Mouse (Mus musculus) natural killer cell, adult 2 months (primary cell): ENCODE results near the gene Nsrp1.
A peak's percentile ranks its signal among the peaks of the same experiment; 100 is the strongest.

Experiments
- DNase-seq, 2 experiments: peaks; one replicate each; pipeline ENCODE4 v3.0.0; 2022; ENCODE audit warnings: low spot score in 2 of 2

The Nsrp1 gene

DNA sequence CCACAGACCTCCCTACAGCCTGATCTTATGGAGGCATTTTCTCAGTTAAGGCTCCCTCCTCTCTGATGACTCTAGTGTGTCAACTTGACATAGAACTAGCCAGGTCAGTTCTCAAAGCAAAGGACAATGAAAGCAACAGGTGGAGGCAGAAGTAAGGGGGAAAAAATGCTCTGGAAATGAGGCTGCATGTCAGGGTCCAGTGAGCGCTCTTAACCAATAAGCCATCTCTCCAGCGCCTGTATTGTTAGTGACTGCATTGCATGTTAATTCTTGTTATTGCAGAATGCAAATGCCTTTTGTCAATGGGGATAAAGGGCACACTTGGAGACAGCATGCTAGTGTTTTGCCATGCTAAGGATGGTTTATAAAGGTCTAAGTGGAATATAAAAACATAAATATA, 35.4 kb downstream of the Nsrp1 start:
- no peak for DNase-seq

GRCm38 (mm10) chr11:77041891-77042290, 36.3 kb downstream of the Nsrp1 start:
- DNase-seq, result no peak

DNA sequence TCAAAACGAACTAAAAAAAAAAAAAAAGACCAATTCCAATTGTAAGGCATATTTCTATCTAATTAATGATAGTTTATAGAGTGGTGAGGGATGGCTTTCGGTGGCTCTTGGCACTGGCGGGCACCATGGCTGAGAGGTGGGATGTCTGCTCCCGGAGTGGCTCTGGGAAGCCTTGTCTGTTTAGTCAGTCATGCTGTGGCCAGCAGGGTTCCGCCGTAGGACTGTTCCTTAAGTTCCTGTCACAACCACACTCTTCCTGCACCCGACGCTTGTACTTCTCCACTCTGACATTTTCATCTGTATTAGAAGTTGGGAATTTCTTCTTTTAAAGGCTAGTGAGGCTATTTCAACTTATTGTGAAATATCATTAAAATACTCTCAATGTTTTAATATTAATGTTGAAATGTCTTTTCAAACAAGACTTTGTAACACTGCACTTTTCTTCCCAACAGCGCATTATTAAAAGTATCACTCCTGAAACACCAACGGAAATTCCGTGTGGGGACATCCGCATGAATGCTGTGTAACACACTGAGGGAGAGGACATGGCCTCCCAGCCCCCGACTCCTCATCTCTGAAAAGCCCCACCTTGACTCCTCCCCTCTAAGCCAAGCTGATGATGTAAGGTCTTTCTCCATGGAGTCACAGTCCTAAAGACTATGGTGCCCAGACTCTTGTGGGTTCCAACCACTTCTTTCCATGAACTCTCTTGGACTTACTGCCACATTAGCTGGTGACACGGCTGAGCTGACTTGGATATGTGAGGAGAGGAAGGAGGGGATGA, 46.9 kb downstream of the Nsrp1 start:
- no peak for DNase-seq

GRCm38 (mm10) chr11:77028157-77028556, 50.1 kb downstream of the Nsrp1 start:
- DNase-seq, result no peak

- DNase-seq, result no peak
These were observed 51.7 kb downstream of the Nsrp1 start for GRCm38 (mm10) chr11:77026559-77026958.

- no peak for DNase-seq
These were observed 56.4 kb downstream of the Nsrp1 start for GRCm38 (mm10) chr11:77021749-77022396.

DNA sequence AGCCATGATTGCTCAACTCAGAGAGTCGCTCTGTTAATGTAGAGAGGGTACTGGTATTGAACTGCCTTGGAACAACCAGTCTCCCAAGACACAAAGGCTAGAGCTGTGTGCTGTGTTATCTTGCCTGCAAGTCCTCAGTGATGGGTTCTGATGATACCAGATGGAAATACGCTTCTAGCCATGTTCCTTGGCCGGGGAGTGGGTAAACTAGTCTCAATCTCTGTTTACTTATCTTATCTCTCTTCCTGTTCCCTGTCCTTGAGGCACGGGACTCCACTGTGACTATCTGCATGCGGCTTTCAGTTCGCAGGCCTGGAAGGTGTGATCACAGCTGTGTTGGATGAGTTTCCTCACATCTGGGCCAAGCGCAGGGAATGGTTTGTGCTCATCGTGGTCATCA, 58.7 kb downstream of the Nsrp1 start:
- no peak for DNase-seq

DNA sequence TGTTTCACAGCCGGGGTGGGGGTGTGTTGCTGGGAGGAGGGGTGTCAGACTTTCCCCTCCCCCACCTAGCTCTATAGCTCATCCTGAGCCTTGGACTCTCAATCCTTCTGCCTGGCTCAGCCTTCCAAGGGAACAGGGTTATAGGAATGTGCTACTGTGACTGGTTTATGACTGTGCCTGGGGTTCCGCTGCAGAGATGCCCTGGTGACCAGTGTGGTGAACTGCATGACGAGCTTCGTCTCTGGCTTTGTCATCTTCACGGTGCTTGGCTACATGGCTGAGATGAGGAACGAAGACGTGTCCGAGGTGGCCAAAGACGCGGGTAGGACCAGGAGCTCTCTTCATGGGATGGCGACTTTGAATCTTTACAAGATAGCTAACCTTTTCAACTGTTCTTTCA, 60.2 kb downstream of the Nsrp1 start:
- DNase-seq, result no peak

DNA sequence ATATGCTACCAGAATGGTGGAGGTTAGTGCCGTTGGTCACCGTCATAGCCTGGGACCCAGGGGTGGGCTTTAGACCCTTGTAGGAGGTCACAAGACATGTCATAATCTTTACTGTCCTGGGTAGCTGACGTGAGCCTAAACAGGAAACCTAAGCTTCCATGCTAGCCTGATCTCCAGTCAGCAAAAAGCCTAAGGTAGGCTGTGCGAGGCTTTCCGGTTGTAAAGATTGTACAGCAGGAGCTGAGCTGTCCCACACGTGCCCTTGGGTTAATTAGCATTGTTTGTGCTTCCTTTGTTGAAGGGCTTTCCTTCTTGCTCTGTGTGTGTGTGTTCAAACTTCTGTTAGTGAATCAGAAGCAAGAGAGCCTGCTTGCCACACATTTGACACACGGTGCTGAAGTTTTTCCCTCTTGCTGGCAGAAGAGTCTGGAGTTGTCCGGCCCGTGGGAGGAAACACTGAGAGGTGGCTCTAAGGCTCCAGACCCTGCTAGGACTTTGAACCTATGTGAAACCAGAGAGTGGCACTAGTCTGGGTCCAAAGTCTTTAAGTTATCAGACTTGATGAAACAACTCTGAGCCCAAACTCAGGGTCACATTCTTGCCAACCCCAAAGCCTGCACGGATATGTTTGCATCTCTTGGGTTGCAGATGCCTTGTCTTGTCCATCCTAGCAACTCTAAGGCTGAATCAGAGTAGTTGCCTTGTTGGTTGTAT, 67.3 kb downstream of the Nsrp1 start:
- no peak for DNase-seq

DNA sequence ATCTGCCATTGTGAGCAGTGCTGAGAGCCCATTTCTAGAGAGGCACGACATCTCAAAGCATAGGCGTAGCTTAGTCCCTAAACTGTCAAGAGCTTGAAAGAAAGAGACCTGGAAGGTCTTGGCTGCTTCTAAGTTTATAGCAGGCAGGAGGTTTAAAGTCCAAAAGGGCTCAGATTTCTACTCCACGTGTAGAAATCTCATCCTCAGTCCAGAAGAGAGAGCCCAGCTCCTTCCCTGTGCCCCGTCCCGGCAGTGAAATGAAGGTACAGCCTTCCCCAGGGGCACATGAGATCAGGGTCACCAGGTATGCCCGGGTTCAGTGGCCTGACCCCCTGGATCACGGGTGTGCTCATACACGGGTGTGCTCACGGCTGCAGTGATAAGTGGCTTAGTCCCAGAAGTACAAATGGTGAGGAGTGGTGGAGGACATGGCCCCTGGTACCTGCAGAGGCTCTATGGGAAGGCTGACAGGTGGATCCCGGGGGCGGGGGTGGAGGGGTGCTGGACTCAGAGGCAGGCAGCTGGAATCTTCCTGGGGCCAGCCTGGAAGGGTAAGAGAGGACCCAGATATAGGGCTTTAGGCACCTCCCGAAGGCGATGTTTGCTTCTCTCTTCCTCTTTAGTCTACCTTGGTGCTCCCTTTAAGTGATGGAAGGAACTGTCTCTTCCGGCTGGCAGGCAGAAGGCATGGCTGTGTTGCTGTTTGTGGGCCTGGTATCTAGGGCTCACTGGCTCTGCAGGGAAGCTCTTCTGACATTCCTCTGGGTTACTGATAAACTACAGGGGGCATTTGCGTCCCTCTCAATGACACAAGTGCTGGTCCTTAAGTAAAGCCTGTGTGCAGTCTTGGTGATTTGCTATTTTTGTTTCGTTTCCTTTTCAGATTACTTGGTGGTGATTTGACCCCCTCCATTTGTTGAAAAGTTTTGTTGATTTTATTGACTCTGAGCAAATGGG, 68.9 kb downstream of the Nsrp1 start:
- no peak for DNase-seq

DNA sequence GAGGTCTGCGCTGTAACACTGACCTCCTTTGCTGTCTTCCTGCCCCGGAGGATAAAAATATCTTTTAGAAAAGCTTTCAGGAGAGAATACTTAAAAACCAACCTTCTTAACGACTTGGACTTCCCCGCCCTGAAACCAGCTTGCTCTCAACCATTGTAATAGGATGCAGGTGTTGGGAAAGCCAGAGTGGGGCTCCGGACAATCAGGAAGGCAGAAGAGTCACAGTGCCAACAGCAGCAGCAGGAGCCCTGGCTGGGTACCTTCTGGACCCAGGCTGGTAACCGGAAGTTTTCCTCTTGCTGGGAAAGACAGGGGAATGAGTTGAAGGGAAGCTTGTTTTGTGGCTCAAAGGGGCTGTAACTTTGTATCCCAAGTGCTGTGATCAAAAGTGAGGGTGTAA, 71.6 kb downstream of the Nsrp1 start:
- no peak for DNase-seq

DNA sequence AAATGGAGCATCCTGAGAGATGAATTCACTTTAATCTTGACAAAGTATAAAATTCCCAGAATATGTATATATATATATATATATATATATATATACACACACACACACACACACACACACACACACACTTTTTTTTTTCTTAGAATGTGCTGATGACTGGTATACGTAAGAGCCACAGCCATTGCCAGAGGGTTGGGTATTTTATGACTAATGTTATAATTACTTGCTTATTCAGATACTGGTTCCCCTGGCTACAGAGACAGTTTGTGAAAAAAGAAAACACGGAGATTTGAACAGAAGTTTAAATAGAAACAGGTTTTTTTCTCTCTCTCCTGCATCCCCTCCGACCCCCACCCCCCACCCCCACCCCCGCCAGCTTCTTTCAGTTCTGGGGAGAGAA, 72.4 kb downstream of the Nsrp1 start:
- no peak for DNase-seq

GRCm38 (mm10) chr11:77002361-77002760, 75.9 kb downstream of the Nsrp1 start:
- DNase-seq, result no peak

DNA sequence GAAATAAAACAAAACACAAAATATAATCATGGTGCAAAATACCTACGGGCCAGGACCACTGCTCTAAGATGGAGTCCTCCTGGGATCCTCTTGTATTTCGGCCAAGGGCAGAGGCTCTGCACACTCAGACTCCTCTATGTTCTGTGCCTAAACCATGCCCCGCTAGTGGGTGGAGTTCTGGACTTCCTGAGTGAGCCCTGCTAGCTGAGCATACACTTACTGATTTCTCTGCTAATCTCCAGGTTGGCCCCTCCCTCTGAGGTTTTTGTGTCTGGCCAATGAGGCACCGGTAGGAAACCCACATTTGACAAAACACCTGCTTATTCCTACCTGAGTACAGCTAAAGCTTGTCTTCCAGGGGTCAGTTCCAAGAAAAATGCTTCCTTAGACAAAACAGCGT, 77.5 kb downstream of the Nsrp1 start:
- DNase-seq, result no peak

DNA sequence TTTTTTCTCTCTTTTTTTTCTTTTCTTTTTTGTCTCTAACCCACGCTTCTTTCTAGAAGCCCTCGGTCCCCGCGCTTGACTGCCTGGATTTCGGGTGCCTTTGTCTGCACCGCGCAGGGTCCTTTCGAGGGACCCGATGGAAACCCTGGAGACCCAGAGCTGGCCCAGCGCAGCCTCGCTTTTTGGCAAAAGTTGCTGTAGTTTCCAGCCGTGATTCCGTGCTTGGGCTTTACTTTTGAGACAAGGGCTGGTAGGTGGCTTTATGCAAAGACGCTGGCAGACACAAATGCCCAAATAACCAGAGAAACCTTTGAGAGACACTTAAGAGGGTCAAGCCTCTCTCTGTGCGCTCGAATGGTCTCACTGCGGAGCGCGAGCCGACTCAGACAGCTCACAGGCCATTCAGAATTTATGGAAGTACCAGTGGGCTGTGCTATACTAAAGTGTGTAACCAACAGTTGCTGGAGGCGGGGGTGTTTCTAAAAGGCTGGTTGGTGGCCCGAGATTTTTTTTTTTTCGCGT, 79.5 kb downstream of the Nsrp1 start:
- DNase-seq, result no peak

DNA sequence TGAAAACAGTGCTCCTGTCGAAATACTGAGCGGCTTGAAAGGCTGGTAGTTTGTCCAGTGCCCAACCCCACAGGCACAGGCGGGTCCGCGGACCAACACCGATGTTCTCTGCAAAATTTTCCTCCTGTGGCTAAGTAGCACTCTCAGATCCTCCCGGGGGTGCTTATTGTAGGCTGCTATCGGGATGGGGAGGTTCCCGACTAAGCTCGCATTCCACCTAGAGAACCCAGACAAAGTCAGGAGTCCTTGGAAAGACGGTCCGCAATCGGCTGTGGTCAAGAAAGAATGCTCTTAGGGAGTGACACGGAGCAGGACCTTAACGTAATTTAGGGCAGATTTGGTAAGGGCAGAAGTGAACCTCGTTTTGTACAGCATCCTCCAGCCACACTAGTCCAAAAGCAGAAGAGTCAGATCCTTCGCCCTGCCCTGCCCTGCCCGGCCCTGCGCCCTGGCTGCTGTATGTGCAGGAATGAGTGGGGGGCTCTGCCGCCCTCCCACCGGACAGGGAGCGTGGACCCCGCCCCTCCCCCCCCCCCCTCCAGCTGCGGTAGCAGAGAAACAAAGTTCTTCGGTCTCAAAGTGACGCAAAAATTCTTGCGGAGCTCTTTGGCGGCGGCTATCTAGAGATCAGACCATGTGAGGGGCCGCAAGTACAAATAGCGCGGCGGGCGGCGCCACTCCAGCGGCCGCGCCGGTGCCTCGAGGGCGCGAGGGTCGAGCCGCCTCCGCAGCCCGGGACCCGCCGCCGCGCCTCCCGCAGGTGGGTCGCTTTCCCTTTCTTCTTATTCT, 80.1 kb downstream of the Nsrp1 start, which contains the start of gene Slc6a4:
Gene Slc6a4, plus strand, starts transcription at position 688 of the 789 bp plus-strand sequence.
- DNase-seq, result no peak

GRCm38 (mm10) chr11:76997305-76997704, 80.9 kb downstream of the Nsrp1 start:
- DNase-seq, result peak; percentile 60 to 68

DNA sequence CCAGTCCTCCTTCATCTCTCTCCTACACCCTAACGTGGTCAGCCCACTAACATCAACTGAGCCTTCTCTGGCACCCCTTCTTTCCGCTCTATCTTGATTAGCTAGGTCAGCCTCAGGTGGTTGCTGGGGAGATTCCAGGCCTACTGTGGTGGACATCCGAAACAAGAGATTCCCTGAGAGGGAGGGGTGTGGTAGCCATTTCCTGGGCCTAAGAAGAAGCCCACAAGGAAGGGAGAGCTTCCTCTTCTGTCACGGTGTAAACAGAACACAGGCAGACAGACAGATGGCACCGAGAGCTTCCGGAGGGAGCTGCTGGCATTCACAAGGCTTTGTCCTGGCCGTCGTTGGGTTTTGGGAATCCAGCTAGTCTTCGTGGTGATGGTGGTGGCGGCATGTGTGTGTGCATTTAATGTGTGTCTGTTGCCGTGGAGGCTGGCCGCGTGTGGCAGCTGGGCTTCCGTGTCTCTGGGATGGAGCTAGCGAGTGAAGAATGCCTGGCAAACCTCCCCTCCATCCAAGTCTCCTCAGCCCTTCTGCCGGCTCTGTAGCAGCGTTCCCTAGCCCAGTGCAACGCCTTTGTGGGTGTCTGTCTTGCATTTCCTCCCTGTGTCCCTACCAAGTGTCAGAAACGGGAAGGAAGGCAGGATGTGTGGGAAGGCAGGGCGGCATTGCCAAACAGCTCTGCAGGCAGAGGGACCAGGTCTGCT, 82.1 kb downstream of the Nsrp1 start:
- no peak for DNase-seq
